Mouse (Mus musculus) bone marrow, adult 2 months (tissue): Measurements from ENCODE around the gene Nptn. TPM values are rescaled to one million over a fixed set of nuclear protein-coding genes. Genes with fewer than 3 reads are reported as not detected.
A peak's percentile ranks its signal among the peaks of the same experiment; 100 is the strongest.

Experiments
- H3K27ac ChIP-seq: fragments of 200-500 bp; 2 replicates; pipeline ENCODE4 v1.5.1; 2012; ENCODE audit warnings: low read depth, mild to moderate bottlenecking, control low read depth, inconsistent platforms, low read length; ENCODE audit not compliant: control insufficient read depth, poor library complexity, insufficient read depth
- H3K4me1 ChIP-seq: fragments of 200-500 bp; 2 replicates; pipeline ENCODE4 v1.6.1; 2011; ENCODE audit warnings: low read length; ENCODE audit not compliant: control insufficient read depth, insufficient read depth
- H3K4me3 ChIP-seq: fragments of 200-500 bp; replicated peaks from 2 replicates; pipeline ENCODE3; 2011; ENCODE audit warnings: mild to moderate bottlenecking, low read depth, low read length, control low read depth; ENCODE audit not compliant: control insufficient read depth
- CTCF ChIP-seq: fragments of 200-500 bp; IDR thresholded peaks from 2 replicates; pipeline ENCODE4 v1.5.1; 2011; ENCODE audit warnings: low read length, control low read depth; ENCODE audit not compliant: control insufficient read depth, insufficient read depth
- POLR2A ChIP-seq: fragments of 200-500 bp; IDR thresholded peaks from 2 replicates; pipeline ENCODE4 v1.6.1; 2011; ENCODE audit warnings: low read depth, mild to moderate bottlenecking, control low read depth, low read length, borderline replicate concordance; ENCODE audit not compliant: control insufficient read depth
- WGBS: fragments of 180-500 bp; shearing (Covaris S2); methylation state at CpG from one replicate; pipeline ENCODE4 v1.1.7; 2018; 5-methylcytosine and 5-hydroxymethylcytosine counted together
- polyA plus RNA-seq: library from polyadenylated mRNA; stranded (reverse); fragments of >200 nt; gene quantifications from 2 replicates; pipeline ENCODE4 v1.2.4, GENCODE M21; 2011; ENCODE audit warnings: low replicate concordance; ENCODE audit not compliant: missing spikeins, insufficient read depth, insufficient read length

Gene Nptn
- polyA plus RNA-seq, 1 experiment = 47.4 TPM

DNA sequence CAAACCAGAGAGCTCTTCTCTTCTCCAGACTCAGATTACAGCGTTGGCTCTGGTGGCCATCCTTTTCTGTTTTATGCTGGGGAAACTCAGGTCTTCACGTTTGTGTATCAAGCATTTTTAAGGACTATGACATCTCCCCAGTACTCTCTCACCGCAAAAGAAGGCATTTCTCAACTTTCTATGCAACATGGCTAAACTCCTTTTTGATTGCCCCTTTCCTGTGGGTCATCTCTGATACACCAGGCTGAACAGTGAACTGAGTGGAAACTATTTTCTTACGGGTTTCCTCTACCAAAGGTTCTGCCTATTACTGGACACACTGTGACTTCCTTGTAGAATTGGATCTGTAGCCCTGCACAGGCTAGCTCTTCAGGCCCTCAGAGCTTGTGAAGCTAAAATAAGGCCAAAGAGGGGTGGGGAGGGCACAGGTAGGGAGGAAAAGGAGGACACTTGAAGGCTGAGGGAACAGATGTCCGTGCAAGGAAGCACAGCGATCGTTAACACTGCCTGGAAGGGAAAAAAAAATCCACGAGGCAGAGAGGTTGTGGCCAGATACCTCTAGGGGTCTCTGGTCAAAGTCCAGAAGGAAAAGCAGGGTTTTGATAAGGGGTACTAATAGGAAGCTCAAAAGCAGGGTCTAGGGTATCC is 633 bp upstream of the Nptn start:
- Histone ChIP-seq H3K4me1 (peaks cover 1% of the 10 kb centered on the region), H3K27ac (peak overlapping the region; percentile 65), H3K4me3 (peak overlapping the region; percentile 66)
- 19% methylated on average over 8 of the region's 8 CpGs for WGBS
- TF ChIP-seq CTCF (no peak), POLR2A (no peak)

DNA sequence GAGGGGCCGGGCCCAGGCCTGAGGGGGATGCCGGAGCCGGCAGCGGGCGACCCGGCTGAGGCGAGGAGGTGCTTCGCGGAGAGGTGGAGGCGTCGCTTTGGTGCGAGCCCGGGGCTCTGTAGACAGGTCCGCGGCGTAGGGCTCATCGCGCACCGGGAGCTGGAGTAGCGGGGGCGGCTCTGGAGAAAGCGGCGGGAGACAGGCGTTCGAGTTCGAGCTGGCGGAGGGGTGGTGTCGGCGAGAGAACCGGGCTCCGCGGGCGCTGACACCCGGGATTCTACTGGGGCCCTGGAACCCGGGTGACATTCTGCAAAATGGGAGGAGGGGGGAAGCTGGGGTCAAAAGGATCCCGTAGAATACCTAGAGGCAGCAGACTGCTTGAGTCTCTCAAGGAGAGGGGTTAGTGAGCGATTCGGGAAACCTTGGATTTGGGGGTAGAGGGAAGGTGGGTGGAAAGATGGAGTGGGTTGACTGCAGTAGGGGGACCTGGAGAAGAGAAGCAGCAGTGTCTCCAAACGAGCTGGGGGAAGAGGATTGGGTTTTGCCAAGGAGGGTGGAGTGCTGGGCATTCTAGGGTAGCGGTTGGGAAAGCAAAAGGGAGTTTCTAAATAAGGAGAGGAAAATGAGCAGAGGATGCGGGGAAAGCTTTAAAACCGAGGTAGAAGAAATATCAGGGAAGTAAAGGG is 684 bp downstream of the Nptn start:
- under 1% methylated on average over 42 of the region's 42 CpGs for WGBS
- Histone ChIP-seq H3K4me1 (peaks cover 1% of the 10 kb centered on the region), H3K4me3 (peak overlapping the region; percentile 99), H3K27ac (peak overlapping the region; percentile 92)
- TF ChIP-seq CTCF = no peak
- TF ChIP-seq POLR2A = no peak

DNA sequence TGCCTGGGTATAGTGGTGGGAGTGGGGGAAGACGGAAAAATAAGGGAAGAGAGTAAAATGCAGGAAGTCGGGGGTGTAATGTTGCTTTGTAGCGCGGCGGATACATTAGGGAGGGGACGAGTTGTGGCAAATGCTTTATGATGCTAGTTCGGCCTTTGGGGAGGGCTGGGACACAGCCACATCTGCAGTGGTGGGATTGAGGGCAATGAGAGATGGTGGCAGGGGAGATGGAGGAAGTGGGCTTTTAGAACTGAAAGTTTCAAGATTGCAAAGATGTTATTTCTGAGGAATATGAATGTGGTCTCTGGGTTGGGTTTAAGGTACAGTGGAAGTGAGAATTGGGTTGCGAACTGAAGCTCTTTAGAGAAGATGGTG is 1.2 kb downstream of the Nptn start:
- 1% methylated on average over 8 of the region's 8 CpGs for WGBS
- peak overlapping the region; percentile 92 for H3K27ac ChIP-seq
- H3K4me1 ChIP-seq = peaks cover 1% of the 10 kb centered on the region
- peak overlapping the region; percentile 99 for H3K4me3 ChIP-seq
- no peak for TF ChIP-seq POLR2A
- TF ChIP-seq CTCF = no peak

- TF ChIP-seq CTCF = no peak
- TF ChIP-seq POLR2A = no peak
- Histone ChIP-seq H3K27ac (no peak overlapping the region), H3K4me3 (no peak overlapping the region), H3K4me1 (peaks cover 1% of the 10 kb centered on the region)
- WGBS = 78% methylated on average over 1 of the region's 1 CpGs
Measured at GRCm38 (mm10) chr9:58584323-58584722, 2.3 kb downstream of the Nptn start.

DNA sequence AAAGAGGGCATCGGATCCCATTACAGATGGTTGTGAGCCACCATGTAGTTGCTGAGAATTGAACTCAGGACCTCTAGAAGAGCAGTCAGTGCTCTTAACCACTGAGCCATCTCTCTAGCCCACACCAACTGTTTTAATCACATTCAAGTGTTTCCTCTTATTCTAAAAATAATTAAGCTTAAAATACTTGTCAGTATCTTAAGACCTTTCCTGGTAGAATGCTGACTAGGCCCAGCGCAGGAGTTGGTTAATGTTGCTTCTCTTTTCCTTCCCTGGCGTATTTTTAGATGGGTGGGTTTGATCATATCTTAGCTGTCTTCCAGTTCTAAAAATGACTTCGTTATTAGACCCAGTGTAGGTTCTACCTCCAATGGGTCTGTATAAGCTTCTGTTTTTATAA is 6.6 kb downstream of the Nptn start:
- TF ChIP-seq CTCF (no peak), POLR2A (no peak)
- no peak overlapping the region for H3K4me3 ChIP-seq
- WGBS = 38% methylated on average over 4 of the region's 4 CpGs
- no peak overlapping the region for H3K27ac ChIP-seq
- H3K4me1 ChIP-seq = peaks cover 1% of the 10 kb centered on the region

GRCm38 (mm10) chr9:58595313-58595712 is 13.3 kb downstream of the Nptn start:
- H3K4me3 ChIP-seq = no peak overlapping the region
- WGBS = 93% methylated on average over 1 of the region's 1 CpGs
- TF ChIP-seq POLR2A (no peak), CTCF (no peak)
- H3K4me1 ChIP-seq = no peaks in the 10 kb centered on the region
- no peak overlapping the region for H3K27ac ChIP-seq

DNA sequence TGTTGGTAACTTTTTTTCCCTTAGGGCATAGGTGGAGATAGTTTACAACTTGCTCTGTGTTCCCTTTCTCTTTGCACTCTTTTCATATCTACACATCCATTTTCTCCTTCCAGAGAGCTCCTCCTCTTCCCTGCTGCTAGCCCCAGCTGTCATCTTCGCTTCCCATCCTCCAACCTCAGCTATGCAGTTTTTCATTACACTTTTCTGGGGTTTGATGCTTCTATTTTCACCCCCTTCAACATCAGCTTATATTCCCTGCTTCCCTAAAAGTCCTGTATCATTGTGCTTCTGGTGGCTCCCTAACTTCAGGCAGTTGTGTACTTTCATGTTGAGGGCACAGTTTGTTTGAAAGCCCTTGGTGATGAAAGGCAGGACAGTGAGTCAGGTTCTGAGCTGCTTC is 31.8 kb downstream of the Nptn start:
- Histone ChIP-seq H3K4me3 (no peak overlapping the region), H3K27ac (no peak overlapping the region), H3K4me1 (0 out of 2 replicates have a peak, but pooled peaks cover 2% of the 10 kb centered on the region)
- TF ChIP-seq CTCF (no peak), POLR2A (no peak)
- 80% methylated on average over 1 of the region's 1 CpGs for WGBS

DNA sequence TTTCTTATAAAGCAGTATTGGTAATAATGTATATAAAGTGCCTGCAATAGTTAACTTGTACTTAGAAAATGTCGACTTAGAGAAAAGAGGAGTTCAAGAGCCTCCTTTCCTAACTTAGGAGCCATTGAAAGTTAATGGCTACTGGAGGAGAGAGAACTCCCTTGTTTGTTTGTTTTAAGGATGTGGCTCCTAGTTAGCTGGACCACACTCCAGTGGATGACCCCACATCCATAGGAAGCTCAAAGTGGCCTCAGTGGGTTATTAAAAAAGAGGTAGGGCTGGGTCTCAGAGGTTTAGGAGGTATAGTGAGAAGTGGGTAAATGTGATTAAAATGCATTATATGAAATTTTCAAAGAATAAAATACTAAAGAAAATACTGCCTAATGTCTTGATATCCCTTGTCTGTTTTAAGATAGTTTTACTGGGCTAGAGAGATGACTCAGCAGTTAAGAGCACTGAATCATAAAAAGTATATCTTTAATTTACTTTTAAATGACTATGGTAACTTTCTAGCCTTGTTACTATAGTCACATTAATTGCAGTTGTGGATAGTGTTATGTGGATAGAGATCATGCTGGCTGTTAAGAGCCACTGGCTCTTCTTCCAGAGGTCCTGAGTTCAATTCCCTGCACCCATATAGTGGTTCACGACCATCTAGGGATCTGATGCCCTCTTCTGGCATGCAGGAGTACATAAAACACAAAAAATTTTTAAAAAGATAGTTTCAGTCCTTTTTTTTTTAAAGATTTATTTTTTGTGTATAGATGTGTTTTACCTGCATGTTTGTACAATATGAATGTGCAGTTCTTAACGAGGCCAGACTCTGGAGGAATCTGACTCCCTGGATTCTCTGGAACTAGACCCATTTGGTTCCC is 33.3 kb downstream of the Nptn start:
- no peak overlapping the region for H3K27ac ChIP-seq

More for the DNA sequence above, 33.3 kb downstream of the Nptn start:
- TF ChIP-seq POLR2A (no peak), CTCF (no peak)
- WGBS = 66% methylated on average over 3 of the region's 3 CpGs
- Histone ChIP-seq H3K4me3 (no peak overlapping the region), H3K4me1 (0 out of 2 replicates have a peak, but pooled peaks cover 2% of the 10 kb centered on the region)
